Mouse (Mus musculus): ENCODE measurements around the gene P4ha3. TPM values are rescaled to one million over a fixed set of nuclear protein-coding genes. Genes with fewer than 3 reads are reported as not detected.

P4ha3 gene
- total RNA-seq (2023) = 0.45 to 1.2 TPM in 2 of 4 replicates, not detected in the others

DNA sequence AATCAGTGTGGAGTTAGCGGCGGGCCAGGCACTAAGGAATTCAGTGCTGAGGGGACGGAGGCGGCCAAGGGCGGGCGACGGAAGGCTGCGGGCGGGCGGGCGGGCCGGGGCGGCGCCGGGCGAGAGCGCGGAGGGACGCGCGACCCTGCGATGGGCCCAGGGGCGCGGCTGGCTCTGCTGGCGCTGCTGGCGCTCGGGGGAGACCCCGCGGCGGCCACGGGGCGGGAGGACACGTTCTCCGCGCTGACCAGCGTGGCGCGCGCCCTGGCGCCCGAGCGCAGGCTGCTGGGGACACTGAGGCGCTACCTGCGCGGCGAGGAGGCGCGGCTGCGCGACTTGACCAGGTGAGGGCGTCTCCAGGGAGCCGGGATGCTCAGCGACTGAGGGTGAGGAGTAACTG lies at the start of gene P4ha3:
P4ha3 (plus strand) TSS at position 138 of the 400 bp plus-strand sequence.

Other genes with a start within 250 kb of the P4ha3 start
- gene Pold3, start 164.0 kb upstream of the P4ha3 start, total RNA-seq (2023) = 61.6 to 72.7 TPM (median 63.1 TPM) in 4 replicates
- 0.82 to 1.4 TPM (median 1.1 TPM) in 4 replicates for gene Lipt2, start 126.2 kb upstream of the P4ha3 start, total RNA-seq (2023)
- not detected in 4 replicates for gene Kcne3, start 109.0 kb upstream of the P4ha3 start, total RNA-seq (2023)
- gene Pgm2l1, start 58.1 kb upstream of the P4ha3 start, total RNA-seq (2023) = 16.7 to 19.2 TPM (median 18.6 TPM) in 4 replicates
- gene C2cd3, start 86.7 kb downstream of the P4ha3 start, total RNA-seq (2023) = 61.1 to 72.2 TPM (median 68.1 TPM) in 4 replicates
- 31.6 to 43.6 TPM (median 38.0 TPM) in 4 replicates for gene Ppme1, start 86.8 kb downstream of the P4ha3 start, total RNA-seq (2023)
- gene Ucp3, start 187.5 kb downstream of the P4ha3 start, total RNA-seq (2023) = 0.60 to 1.2 TPM (median 0.96 TPM) in 4 replicates
- 871 to 978 TPM (median 914 TPM) in 4 replicates for gene Ucp2, start 207.8 kb downstream of the P4ha3 start, total RNA-seq (2023)
- 0.52 to 1.3 TPM (median 0.81 TPM) in 4 replicates for gene Dnajb13, start 229.4 kb downstream of the P4ha3 start, total RNA-seq (2023)

Data from B cell, adult 62 days (primary cell).